23 mouse cellular contexts compared by ENCODE assay signal in the genomic region with DNA sequence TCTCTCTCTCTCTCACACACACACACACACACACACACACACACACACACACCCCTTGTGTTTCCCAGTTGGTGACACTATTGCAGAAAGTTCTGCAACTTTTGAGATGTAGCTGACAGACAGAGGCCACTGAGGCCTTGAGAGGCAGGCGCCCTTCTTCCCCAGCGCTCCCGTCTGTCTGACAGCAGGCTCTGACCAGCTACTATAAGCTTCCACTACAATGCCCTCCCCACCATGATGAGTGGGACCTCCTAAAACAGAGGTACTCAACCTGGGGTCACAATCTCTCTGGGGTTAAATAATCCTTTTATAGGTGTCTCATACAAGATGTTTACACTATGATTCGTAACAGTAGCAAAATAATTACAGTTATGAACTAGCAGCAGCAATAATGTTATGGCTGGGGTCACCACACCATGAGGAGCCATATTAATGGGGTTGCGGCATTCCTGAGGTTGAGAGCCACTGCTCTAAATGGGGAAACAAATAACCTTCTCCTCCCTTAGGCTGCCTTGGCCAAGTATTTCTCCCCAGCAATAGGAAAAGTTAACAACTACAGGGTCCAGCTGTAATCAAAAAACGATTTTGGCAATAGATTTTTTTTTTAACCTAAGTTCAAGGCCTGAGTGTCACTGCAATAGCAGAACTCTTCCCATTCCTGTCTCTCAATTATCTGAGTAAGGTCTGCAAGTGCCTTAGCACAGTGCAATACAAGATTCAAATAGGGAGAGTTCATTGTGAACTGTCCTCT. TPM values are rescaled to one million over a fixed set of nuclear protein-coding genes. Genes with fewer than 3 reads are reported as not detected.
DNase-seq lines count a peak whose midpoint lies in the region; ATAC-seq and TF ChIP-seq lines count a peak whose summit lies in the region.
"Had no signal": no experiment of that assay in that cellular context is flagged by ENCODE, and none has a peak within 500 bp of the region (broad histone marks: within the 10 kb centered on the region; RNA-seq: fewer than 3 reads in every experiment).

No protein-coding gene starts in this region.

- H3K9me3 ChIP-seq in heart, postnatal 0 days (replicated peaks; ENCODE audit: control insufficient read depth, low read length), result no peaks in the 10 kb centered on the region
- no peaks in the 10 kb centered on the region for H3K9me3 ChIP-seq in heart, embryonic 11.5 days (replicated peaks; ENCODE audit: control insufficient read depth, low read length)
- no peaks in the 10 kb centered on the region for H3K9me3 ChIP-seq in lung, postnatal 0 days (ENCODE audit: low read length)
- H3K9me3 ChIP-seq: hindbrain, embryonic 13.5 days; limb, embryonic 13.5 days; liver, embryonic 15.5 days; lung, embryonic 15.5 days; neural tube, embryonic 13.5 days had no signal

- TF ChIP-seq CTCF in heart, postnatal 0 days (IDR thresholded peaks at IDR 0.05; ENCODE audit: low read depth), result no peak
- no peak for TF ChIP-seq CTCF in lung, postnatal 0 days (IDR thresholded peaks at IDR 0.05)

- no peak overlapping the region for H3K9ac ChIP-seq in heart, postnatal 0 days (replicated peaks; ENCODE audit: low read depth, low read length)
- H3K9ac ChIP-seq in heart, embryonic 11.5 days (ENCODE audit: low read depth, low read length), result no peak overlapping the region
- no peak overlapping the region for H3K9ac ChIP-seq in lung, postnatal 0 days (replicated peaks; ENCODE audit: low read depth)
- H3K9ac ChIP-seq: hindbrain, embryonic 13.5 days; limb, embryonic 13.5 days; liver, embryonic 15.5 days; lung, embryonic 15.5 days; neural tube, embryonic 13.5 days had no signal

- peak; percentile 42 for DNase-seq in adrenal gland, postnatal 10 days
- no peak for DNase-seq in adrenal gland, postnatal 25 days
- no peak for DNase-seq in heart, postnatal 0 days (ENCODE audit: low spot score)
- DNase-seq in lung, postnatal 0 days (ENCODE audit: low spot score), result peak; percentile 45
- DNase-seq in lung, postnatal 10 days, result no peak
- DNase-seq in adrenal gland, postnatal 14 days, result peak; percentile 65
- DNase-seq in gastrocnemius, adult 8-10 months (ENCODE audit: low spot score in 2 of 2), result no peak
- DNase-seq: cerebellum, adult 2 months; cerebellum, postnatal 14 days; gastrocnemius, adult 2 months; kidney, adult 8-10 months; right cerebral cortex, postnatal 4 days; thymus, postnatal 4 days had no signal

- peaks cover 34% of the 10 kb centered on the region; the same call in 1 of the 2 replicates for H3K4me1 ChIP-seq in heart, postnatal 0 days (ENCODE audit: control insufficient read depth, insufficient read depth)
- peaks cover 32% of the 10 kb centered on the region for H3K4me1 ChIP-seq in heart, embryonic 11.5 days (ENCODE audit: control insufficient read depth, insufficient read depth, low read length)
- no peaks in the 10 kb centered on the region; the same call in 1 of the 2 replicates for H3K4me1 ChIP-seq in lung, postnatal 0 days (ENCODE audit: insufficient read depth, low read depth, low read length)

- no peaks in the 10 kb centered on the region for H3K27me3 ChIP-seq in heart, postnatal 0 days (ENCODE audit: control insufficient read depth, insufficient read depth, low read length)
- H3K27me3 ChIP-seq in heart, embryonic 11.5 days (ENCODE audit: control insufficient read depth, insufficient read depth, low read length), result no peaks in the 10 kb centered on the region
- H3K27me3 ChIP-seq in lung, postnatal 0 days (replicated peaks; ENCODE audit: insufficient read depth, low read length), result no peaks in the 10 kb centered on the region
- H3K27me3 ChIP-seq: hindbrain, embryonic 13.5 days; limb, embryonic 13.5 days; liver, embryonic 15.5 days; lung, embryonic 15.5 days; neural tube, embryonic 13.5 days had no signal

- ATAC-seq in heart, postnatal 0 days (ENCODE audit: insufficient read depth, low read depth), result no peak
- ATAC-seq in heart, embryonic 11.5 days (replicated peaks; ENCODE audit: insufficient number of reproducible peaks, low FRiP score, low TSS enrichment), result no peak
- no peak for ATAC-seq in lung, postnatal 0 days
- ATAC-seq: forebrain, embryonic 16.5 days had no signal

- no peak overlapping the region for H3K4me3 ChIP-seq in heart, postnatal 0 days (ENCODE audit: low read depth, low read length)
- H3K4me3 ChIP-seq in heart, embryonic 11.5 days (ENCODE audit: low read depth, low read length), result no peak overlapping the region
- H3K4me3 ChIP-seq in lung, postnatal 0 days (ENCODE audit: low read depth, low read length), result no peak overlapping the region
- H3K4me3 ChIP-seq: erythroblast, embryonic 14.5 days; gastrocnemius, adult 2 months; hindbrain, embryonic 13.5 days; left cerebral cortex, adult 2 months; limb, embryonic 13.5 days; liver, embryonic 15.5 days; lung, embryonic 15.5 days; neural tube, embryonic 13.5 days had no signal

- no peak for TF ChIP-seq EP300 in heart, postnatal 0 days (IDR thresholded peaks at IDR 0.05; ENCODE audit: low read depth)
- TF ChIP-seq EP300 in lung, postnatal 0 days (IDR thresholded peaks at IDR 0.05), result no peak

- no peak overlapping the region for H3K4me2 ChIP-seq in heart, postnatal 0 days (ENCODE audit: low read depth, low read length)
- no peak overlapping the region for H3K4me2 ChIP-seq in heart, embryonic 11.5 days
- no peak overlapping the region for H3K4me2 ChIP-seq in lung, postnatal 0 days (replicated peaks; ENCODE audit: low read depth, low read length)
- H3K4me2 ChIP-seq: hindbrain, embryonic 13.5 days; limb, embryonic 13.5 days; lung, embryonic 15.5 days; neural tube, embryonic 13.5 days had no signal

- no peaks in the 10 kb centered on the region for H3K36me3 ChIP-seq in heart, postnatal 0 days (replicated peaks; ENCODE audit: control insufficient read depth, insufficient read depth, low read length)
- no peaks in the 10 kb centered on the region for H3K36me3 ChIP-seq in heart, embryonic 11.5 days (ENCODE audit: control insufficient read depth, insufficient read depth, low read length)
- H3K36me3 ChIP-seq in lung, postnatal 0 days (ENCODE audit: insufficient read depth, low read length), result no peaks in the 10 kb centered on the region
- H3K36me3 ChIP-seq: hindbrain, embryonic 13.5 days; limb, embryonic 13.5 days; liver, embryonic 15.5 days; lung, embryonic 15.5 days; neural tube, embryonic 13.5 days had no signal

- WGBS in heart, postnatal 0 days, result 77% methylated on average over 6 of the region's 6 CpGs
- WGBS in heart, embryonic 11.5 days (ENCODE audit: insufficient replicate concordance), result 65% methylated on average over 6 of the region's 6 CpGs
- WGBS in lung, postnatal 0 days, result 63% methylated on average over 6 of the region's 6 CpGs

- 0 out of 2 replicates have a peak overlapping the region, but pooled peaks have one; percentile 3 for H3K27ac ChIP-seq in heart, postnatal 0 days (ENCODE audit: low read depth)
- H3K27ac ChIP-seq in heart, embryonic 11.5 days (ENCODE audit: low read depth, low read length), result no peak overlapping the region; the same call in 1 of the 2 replicates
- no peak overlapping the region for H3K27ac ChIP-seq in lung, postnatal 0 days (ENCODE audit: low read length)
- H3K27ac ChIP-seq: gastrocnemius, adult 2 months; hindbrain, embryonic 13.5 days; kidney, postnatal 0 days; left cerebral cortex, adult 2 months; limb, embryonic 13.5 days; liver, embryonic 15.5 days; lung, embryonic 15.5 days had no signal

RNA-seq across cellular contexts. Expression of gene Ppp2r5e, which starts 58.2 kb away (rescaled TPM):
- 10 to 100 TPM; 38.1 to 41.3 TPM for total RNA-seq in adrenal gland, postnatal 10 days (2021)
- total RNA-seq in adrenal gland, postnatal 25 days (2021), result 52.2 and 53.3 TPM in 2 replicates
- 7.5 and 11.5 TPM in 2 replicates for total RNA-seq in heart, postnatal 0 days (2014; rRNA removed; ENCODE audit: low replicate concordance)
- polyA plus RNA-seq in heart, postnatal 0 days (2015; fragmentation: Nextera tagmentation; extraction: Ambion mirVana), result 7.5 and 9.5 TPM in 2 replicates
- 11.9 and 12.6 TPM in 2 replicates for polyA plus RNA-seq in heart, embryonic 11.5 days (2014; fragmentation: Nextera tagmentation; extraction: Ambion mirVana)
- 13.3 and 15.6 TPM in 2 replicates for polyA plus RNA-seq in lung, postnatal 0 days (2015; fragmentation: Nextera tagmentation; extraction: Ambion mirVana)
- total RNA-seq in adrenal gland, postnatal 14 days (2021), result 44.4 and 47.5 TPM in 2 replicates
- total RNA-seq in gastrocnemius, adult 8-10 months (2022), result 10 to 100 TPM; 32.3 to 37.5 (median 33.5) TPM

Comparison
In these comparisons a context has a peak if more than half of its experiments do, and no peak if none do; other contexts are left out.
1. DNase-seq: peak in adrenal gland, postnatal 10 days (single experiment), lung, postnatal 0 days (single experiment) and adrenal gland, postnatal 14 days (single experiment); none in adrenal gland, postnatal 25 days (single experiment), heart, postnatal 0 days (single experiment), lung, postnatal 10 days (single experiment) and gastrocnemius, adult 8-10 months (0 of 2).